Mouse (Mus musculus) hindbrain, embryonic 13.5 days (tissue): ENCODE data around the gene Arhgap35. TPM values are rescaled to one million over a fixed set of nuclear protein-coding genes. Genes with fewer than 3 reads are reported as not detected.
"Not testable (repeated sequence)": the region's sequence is repeated elsewhere in the genome, so short reads cannot be mapped to it uniquely, and the experiment has no call there.

ENCODE experiments used
- ATAC-seq: fragments of 200-750 bp; cut with Nextera tagmentation; 2 replicates; pipeline ENCODE4 v1.8.0; 2017; ENCODE audit warnings: moderate TSS enrichment; ENCODE audit not compliant: low FRiP score
- H3K27ac ChIP-seq: fragments of 300-500 bp; sonication (generic); 2 replicates; pipeline ENCODE4 v1.5.1; 2015; ENCODE audit warnings: inconsistent platforms, mild to moderate bottlenecking, moderate library complexity
- H3K27me3 ChIP-seq: fragments of 300-500 bp; sonication (generic); 2 replicates; pipeline ENCODE4 v1.6.1; 2015; ENCODE audit warnings: mild to moderate bottlenecking, inconsistent platforms
- H3K36me3 ChIP-seq: fragments of 300-500 bp; sonication (generic); 2 replicates; pipeline ENCODE4 v1.6.1; 2015; ENCODE audit warnings: mild to moderate bottlenecking, inconsistent platforms
- H3K4me1 ChIP-seq: fragments of 300-500 bp; sonication (generic); replicated peaks from 2 replicates; pipeline ENCODE4 v1.6.1; 2015; ENCODE audit warnings: inconsistent platforms
- H3K4me2 ChIP-seq: fragments of 300-500 bp; sonication (generic); 2 replicates; pipeline ENCODE4 v1.6.1; 2015; ENCODE audit warnings: inconsistent platforms, mild to moderate bottlenecking, moderate library complexity
- H3K4me3 ChIP-seq: fragments of 300-500 bp; sonication (generic); 2 replicates; pipeline ENCODE4 v1.5.1; 2015; ENCODE audit warnings: mild to moderate bottlenecking, inconsistent platforms
- H3K9ac ChIP-seq: fragments of 300-500 bp; sonication (generic); 2 replicates; pipeline ENCODE4 v1.6.1; 2015; ENCODE audit warnings: mild to moderate bottlenecking, inconsistent platforms
- H3K9me3 ChIP-seq: fragments of 300-500 bp; sonication (generic); 2 replicates; pipeline ENCODE4 v1.6.1; 2016; ENCODE audit warnings: inconsistent platforms
- WGBS: fragments of 180-500 bp; shearing (Covaris S2); methylation state at CpG from one replicate; pipeline ENCODE4 v1.1.7; 2015; 5-methylcytosine and 5-hydroxymethylcytosine counted together
- polyA plus RNA-seq: library from polyadenylated mRNA; unstranded; fragments of >200 nt; fragmentation: Nextera tagmentation; extraction: Ambion mirVana; gene quantifications from 2 replicates; pipeline ENCODE4 v1.2.1, GENCODE M21; 2015

Arhgap35 gene
- polyA plus RNA-seq, 1 experiment from 2014 or later, result 30.7 TPM

DNA sequence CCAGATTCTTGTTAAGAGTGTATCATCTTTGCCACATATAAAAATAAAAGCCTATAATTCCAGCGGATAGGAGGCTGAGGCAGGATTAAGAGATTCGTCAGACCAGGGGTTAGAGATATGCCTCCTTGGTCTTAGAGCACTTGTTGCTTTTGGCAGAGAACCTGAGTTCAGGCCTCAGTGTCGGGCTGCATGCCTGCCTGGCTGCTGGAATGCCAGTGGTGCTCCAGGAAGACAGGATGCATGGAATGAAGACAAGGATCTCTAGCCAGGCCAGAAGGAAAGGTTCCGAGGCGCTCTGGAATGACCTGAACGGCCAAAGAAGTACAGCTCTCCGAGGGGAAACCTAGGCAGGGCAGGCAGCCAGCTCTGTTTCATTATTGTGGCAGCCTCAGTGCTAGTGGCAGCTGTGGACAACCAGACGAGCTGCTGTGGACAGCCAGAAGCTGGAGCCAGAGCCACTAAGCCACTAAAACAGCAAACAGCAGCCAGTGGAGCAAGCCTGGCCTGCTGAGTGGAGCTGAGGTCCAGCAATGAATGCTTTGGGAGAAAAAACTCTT lies 6.4 kb upstream of the Arhgap35 start:
- Histone ChIP-seq H3K4me3 (no peak overlapping the region), H3K27me3 (peaks cover 11% of the 10 kb centered on the region), H3K9ac (no peak overlapping the region), H3K27ac (no peak overlapping the region), H3K4me2 (no peak overlapping the region), H3K36me3 (no peaks in the 10 kb centered on the region), H3K4me1 (peaks cover 13% of the 10 kb centered on the region), H3K9me3 (no peaks in the 10 kb centered on the region)
- no peak for ATAC-seq
- 84% methylated on average over 8 of the region's 8 CpGs for WGBS

DNA sequence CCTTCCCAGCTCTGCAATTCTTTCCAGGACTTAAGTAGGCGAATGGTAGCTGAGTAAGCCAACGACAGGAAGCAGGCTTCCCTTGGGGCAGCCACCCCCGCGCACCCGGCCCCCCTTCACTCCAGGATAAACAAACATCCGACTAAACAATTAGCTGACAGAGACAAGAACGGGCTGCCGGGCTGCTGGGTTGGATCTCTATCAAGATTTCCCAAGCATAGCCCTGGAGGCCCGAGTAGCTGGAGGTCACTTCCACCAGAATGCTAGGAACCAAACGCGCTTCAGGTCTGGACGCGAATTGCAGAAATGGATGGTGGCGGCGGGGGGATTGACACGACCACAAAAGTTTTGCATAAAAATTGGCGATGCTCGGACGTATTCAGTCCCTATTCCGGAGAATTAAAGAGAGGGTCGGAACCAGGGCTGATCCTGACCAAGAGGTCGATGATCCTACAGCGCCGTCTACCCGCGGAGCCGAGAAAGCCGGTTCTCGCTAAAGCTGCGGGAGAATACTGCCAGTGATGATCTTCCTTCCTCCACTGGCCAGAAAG lies 3.9 kb upstream of the Arhgap35 start:
- ATAC-seq, result no peak
- no peaks in the 10 kb centered on the region for H3K36me3 ChIP-seq
- peaks cover 20% of the 10 kb centered on the region for H3K4me1 ChIP-seq
- H3K4me2 ChIP-seq, result peak overlapping the region; percentile 46
- no peak overlapping the region; the same call in 1 of the 2 replicates for H3K27ac ChIP-seq
- H3K4me3 ChIP-seq, result peak overlapping the region; percentile 27
- peak overlapping the region; percentile 51; the same call in 1 of the 2 replicates for H3K9ac ChIP-seq
- H3K27me3 ChIP-seq, result peaks cover 11% of the 10 kb centered on the region
- H3K9me3 ChIP-seq, result no peaks in the 10 kb centered on the region
- WGBS, result 1% methylated on average over 30 of the region's 30 CpGs

DNA sequence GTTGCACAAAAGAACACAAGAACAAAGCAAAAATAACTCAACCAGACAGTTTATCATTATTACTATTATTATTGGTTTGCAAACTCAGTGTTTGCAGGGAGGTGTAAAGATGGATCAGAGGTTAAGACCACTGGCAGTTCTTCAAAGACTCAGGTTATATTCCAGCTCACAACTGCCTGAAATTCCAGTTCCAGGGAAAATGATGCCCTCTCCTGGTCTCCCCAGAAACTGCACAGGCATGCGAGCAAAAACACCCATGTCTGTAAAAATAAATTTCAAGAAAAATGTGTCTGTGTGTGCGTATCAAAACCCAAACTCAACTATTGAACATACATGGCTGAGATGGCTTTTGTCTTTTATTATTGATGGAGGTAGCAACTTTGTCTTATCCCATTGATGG lies 2.3 kb upstream of the Arhgap35 start:
- peaks cover 11% of the 10 kb centered on the region for H3K27me3 ChIP-seq
- H3K9me3 ChIP-seq, result no peaks in the 10 kb centered on the region
- no peak overlapping the region for H3K27ac ChIP-seq
- no peaks in the 10 kb centered on the region for H3K36me3 ChIP-seq
- H3K4me2 ChIP-seq, result no peak overlapping the region
- H3K4me1 ChIP-seq, result peaks cover 35% of the 10 kb centered on the region
- H3K4me3 ChIP-seq, result no peak overlapping the region
- no peak for ATAC-seq
- 12% methylated on average over 2 of the region's 2 CpGs for WGBS
- no peak overlapping the region for H3K9ac ChIP-seq

DNA sequence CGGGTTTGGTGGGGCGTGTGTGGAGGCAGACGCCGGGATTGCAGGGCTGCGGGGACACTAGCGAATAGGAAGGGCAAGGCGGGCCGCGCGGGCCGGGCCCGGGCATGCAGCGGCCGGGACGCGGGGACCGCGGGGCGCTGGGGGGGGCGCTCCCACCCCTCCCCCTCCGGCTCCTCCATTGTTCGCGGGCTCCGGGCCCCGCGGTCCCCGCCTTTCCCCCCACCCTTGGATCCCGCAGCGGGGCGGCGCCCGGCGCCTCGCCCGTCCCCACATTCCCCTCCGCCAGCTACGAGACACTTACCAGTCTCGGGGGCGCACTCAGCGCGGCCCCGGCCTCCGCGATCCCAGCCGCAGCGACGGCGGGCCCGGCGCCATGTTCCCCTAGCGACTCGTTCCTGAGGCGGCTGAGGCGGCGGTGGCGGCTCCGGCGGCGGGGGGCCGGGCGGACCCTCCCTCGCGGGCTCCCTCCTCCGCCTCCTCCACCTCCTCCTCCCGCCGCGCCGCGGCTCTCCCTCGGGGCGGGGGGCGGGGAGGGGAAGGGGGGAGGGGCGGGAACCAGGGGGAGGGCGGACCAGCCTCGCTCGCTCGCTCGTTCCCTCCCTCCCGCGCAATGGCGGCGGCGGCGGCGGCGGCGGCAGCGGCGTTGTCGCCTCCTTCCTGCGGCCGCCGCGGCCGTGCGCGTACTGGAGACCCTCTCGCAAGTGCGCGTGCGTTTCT lies 464 bp downstream of the Arhgap35 start:
- H3K9me3 ChIP-seq, result no peaks in the 10 kb centered on the region
- no peaks in the 10 kb centered on the region for H3K36me3 ChIP-seq
- H3K27me3 ChIP-seq, result peaks cover 5% of the 10 kb centered on the region
- peaks cover 61% of the 10 kb centered on the region for H3K4me1 ChIP-seq
- peak overlapping the region; percentile 100 for H3K27ac ChIP-seq
- peak; percentile 9 for ATAC-seq
- peak overlapping the region; percentile 82 for H3K4me3 ChIP-seq
- WGBS, result 1% methylated on average over 33 of the region's 101 CpGs
- H3K4me2 ChIP-seq, result peak overlapping the region; percentile 95
- H3K9ac ChIP-seq, result peak overlapping the region; percentile 97

DNA sequence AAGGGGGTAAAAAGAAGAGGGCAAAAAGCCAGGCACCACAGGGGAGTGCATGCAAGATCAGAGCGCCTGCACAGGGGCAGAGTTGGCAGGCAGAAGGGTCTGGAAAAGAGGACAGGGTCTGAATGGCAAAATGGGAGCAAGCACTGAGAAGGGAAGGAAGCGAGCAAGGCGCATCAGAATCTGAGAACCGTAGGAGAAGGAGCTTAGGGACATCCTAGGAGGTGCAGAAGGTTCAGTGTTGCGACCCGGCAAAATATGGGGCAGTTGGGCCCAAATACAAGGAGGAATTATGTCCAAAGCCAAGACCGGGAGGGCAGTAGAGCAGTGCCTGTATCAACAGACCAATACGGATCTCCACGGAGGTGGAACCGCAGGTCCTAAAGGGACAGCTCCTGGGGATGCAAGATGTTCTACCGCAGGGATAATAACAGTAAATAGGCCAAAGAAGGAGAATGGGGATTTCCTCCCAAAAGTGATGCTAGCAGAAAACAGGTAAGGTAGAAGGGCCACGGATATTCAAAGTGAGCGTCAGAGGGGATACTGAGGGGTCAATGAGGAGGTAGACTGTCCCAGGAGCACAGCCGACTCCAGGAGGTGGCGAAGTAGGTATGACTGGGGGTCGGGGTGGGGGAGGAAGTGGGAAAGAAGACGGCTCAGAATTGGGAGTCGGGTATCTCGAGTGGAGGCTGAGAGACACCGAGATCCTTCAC lies 1.2 kb downstream of the Arhgap35 start:
- ATAC-seq, result no peak
- H3K9me3 ChIP-seq, result no peaks in the 10 kb centered on the region
- H3K4me1 ChIP-seq, result peaks cover 59% of the 10 kb centered on the region
- H3K4me2 ChIP-seq, result peak overlapping the region; percentile 95
- H3K27ac ChIP-seq, result peak overlapping the region; percentile 100
- 3% methylated on average over 20 of the region's 20 CpGs for WGBS
- H3K27me3 ChIP-seq, result peaks cover 5% of the 10 kb centered on the region
- peak overlapping the region; percentile 97 for H3K9ac ChIP-seq
- H3K4me3 ChIP-seq, result peak overlapping the region; percentile 82
- no peaks in the 10 kb centered on the region for H3K36me3 ChIP-seq

DNA sequence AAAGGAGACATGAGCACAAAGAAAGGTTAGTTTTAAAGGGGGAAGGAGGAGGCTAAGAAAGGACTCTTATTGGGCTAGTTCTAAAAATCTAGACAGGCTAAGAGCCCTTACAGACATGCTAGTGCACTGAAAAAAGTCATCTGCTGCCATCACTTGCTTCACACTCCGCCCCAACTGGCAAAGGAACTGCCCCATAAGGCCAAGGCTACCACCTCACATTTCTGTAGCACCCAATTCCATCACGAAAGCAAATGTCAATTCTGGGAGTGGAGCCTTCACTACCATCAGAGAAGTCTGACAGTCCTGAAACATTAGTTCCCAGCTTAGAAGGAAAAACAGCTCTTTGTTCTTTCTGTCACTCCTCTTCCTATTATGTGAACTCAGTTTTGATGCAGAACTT lies 4.4 kb downstream of the Arhgap35 start:
- peak overlapping the region; percentile 8; the same call in 1 of the 2 replicates for H3K27ac ChIP-seq
- no peak overlapping the region for H3K4me3 ChIP-seq
- H3K4me1 ChIP-seq, result peaks cover 47% of the 10 kb centered on the region
- no peaks in the 10 kb centered on the region for H3K36me3 ChIP-seq
- H3K9ac ChIP-seq, result peak overlapping the region; percentile 10
- WGBS, result 90% methylated on average over 2 of the region's 2 CpGs
- peak overlapping the region; percentile 95 for H3K4me2 ChIP-seq
- no peaks in the 10 kb centered on the region for H3K9me3 ChIP-seq
- no peaks in the 10 kb centered on the region for H3K27me3 ChIP-seq
- no peak for ATAC-seq

DNA sequence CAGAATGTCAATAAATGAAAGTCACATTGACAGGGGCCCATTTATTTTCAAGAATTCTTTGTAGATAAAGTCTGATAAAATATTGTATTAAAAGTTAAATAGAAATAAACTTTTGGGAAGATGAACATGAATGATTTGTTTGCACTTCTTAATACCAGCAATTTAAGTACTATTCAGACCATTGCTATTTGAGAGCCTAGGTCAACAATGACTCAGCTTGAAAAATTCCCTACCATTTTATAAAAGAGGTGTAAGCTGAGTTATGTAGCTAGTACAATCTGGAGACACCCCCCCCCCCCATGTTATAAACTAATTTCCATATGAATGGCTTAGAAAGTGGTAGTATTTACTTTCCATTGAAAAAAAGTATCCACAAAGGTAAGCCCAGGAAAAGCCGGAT lies 5.8 kb downstream of the Arhgap35 start:
- H3K36me3 ChIP-seq, result no peaks in the 10 kb centered on the region
- WGBS, result 79% methylated on average over 1 of the region's 1 CpGs
- no peak overlapping the region for H3K4me2 ChIP-seq
- H3K4me3 ChIP-seq, result no peak overlapping the region
- H3K27me3 ChIP-seq, result no peaks in the 10 kb centered on the region
- no peaks in the 10 kb centered on the region for H3K9me3 ChIP-seq
- H3K9ac ChIP-seq, result no peak overlapping the region
- ATAC-seq, result no peak
- H3K4me1 ChIP-seq, result peaks cover 47% of the 10 kb centered on the region
- H3K27ac ChIP-seq, result no peak overlapping the region

DNA sequence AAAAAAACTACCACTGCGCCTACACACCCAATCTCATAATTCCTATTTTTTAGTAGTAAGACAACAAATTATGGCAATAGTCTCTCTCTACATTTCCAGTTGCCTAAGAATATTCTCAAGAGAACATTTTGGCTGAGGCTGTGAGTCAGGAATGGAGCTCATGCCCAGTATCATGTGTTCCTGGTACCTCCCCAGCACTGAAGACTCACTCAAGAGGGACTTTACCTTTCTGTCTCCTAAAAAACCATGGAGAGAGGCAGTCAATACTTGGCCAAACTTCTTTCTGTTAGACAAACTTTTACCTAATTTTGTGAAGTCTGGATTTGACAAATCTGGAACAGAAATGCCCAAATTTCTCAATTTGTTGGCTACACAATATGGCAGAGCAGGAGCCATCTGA lies 6.7 kb downstream of the Arhgap35 start:
- no peak overlapping the region for H3K9ac ChIP-seq
- H3K27me3 ChIP-seq, result no peaks in the 10 kb centered on the region
- no peak overlapping the region for H3K27ac ChIP-seq
- no peak overlapping the region for H3K4me3 ChIP-seq
- no peaks in the 10 kb centered on the region for H3K9me3 ChIP-seq
- H3K4me1 ChIP-seq, result peaks cover 43% of the 10 kb centered on the region
- no peaks in the 10 kb centered on the region for H3K36me3 ChIP-seq
- ATAC-seq, result no peak
- WGBS, result 98% methylated on average over 1 of the region's 1 CpGs
- no peak overlapping the region for H3K4me2 ChIP-seq

DNA sequence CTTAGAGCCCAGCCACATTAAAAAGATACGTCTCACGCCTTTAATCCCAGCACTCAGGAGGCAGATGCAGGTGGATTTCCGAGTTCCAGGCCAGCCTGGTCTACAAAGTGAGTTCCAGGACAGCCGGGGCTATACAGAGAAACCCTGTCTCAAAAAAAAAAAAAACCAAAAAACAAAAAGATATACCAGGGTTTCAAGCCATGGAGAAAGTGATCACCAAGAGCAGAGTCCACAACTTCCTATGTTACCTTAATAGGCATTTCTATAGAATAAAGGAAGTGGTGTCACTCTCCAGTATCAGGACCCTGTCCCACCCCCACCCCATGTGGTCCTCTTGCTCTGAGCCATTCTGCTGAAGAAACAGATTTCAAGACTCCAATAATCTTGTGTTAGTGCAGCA lies 8.0 kb downstream of the Arhgap35 start:
- not testable (repeated sequence) for ATAC-seq
- 89% methylated on average over 4 of the region's 4 CpGs for WGBS

DNA sequence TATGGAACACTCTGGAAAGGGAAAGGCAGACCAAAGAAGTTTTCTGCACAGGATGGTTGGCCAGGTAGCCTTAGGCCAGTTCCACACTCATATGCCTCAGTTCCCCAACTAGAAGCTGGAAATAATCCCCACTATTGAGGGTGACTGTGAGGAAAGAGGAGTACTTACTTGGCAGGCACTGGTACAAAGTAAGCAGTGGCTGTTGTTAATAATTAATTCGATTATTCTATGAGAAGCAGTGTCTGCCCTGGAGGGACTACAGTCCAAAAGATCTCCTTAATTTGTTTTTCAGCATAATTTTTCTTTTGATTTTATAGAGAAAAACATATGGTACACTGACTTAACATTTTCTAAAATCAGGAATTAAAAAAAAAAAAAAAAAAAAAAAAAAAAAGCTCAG lies 10.7 kb downstream of the Arhgap35 start:
- H3K9ac ChIP-seq, result no peak overlapping the region
- no peaks in the 10 kb centered on the region for H3K27me3 ChIP-seq
- H3K4me1 ChIP-seq, result peaks cover 15% of the 10 kb centered on the region
- WGBS, result 100% methylated on average over 1 of the region's 1 CpGs
- no peak overlapping the region for H3K4me2 ChIP-seq
- no peak overlapping the region for H3K4me3 ChIP-seq
- no peak for ATAC-seq
- no peak overlapping the region for H3K27ac ChIP-seq
- no peaks in the 10 kb centered on the region for H3K36me3 ChIP-seq
- H3K9me3 ChIP-seq, result no peaks in the 10 kb centered on the region

More for the DNA sequence above, 8.0 kb downstream of the Arhgap35 start:
- H3K4me2 ChIP-seq, H3K27me3 ChIP-seq, H3K4me3 ChIP-seq, H3K27ac ChIP-seq, H3K9ac ChIP-seq, H3K9me3 ChIP-seq, H3K36me3 ChIP-seq: not testable (repeated sequence)
- peaks cover 34% of the 10 kb centered on the region for H3K4me1 ChIP-seq

DNA sequence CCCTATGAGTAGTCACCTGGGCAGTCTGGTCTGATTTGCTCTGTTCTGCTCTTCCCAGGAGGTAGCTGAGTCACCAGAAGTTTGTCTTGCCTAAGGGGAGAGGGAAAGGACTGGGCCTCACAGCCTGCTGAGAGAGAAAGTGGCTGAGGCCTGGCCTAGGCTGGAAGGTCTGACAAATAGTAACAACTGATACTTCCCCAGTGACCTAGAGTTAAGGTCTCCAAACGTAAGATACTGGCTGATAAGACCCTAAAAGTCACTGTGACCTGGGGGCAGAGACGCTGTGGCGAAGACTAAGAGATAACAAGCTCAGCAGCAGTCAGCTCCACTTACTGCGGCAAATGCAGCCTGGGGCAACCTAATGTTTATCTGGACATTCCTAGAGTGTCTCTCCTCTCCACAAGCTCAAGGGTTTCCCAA lies 13.1 kb downstream of the Arhgap35 start:
- H3K27me3 ChIP-seq, result no peaks in the 10 kb centered on the region
- no peaks in the 10 kb centered on the region for H3K36me3 ChIP-seq
- H3K27ac ChIP-seq, result no peak overlapping the region
- peaks cover 16% of the 10 kb centered on the region for H3K4me1 ChIP-seq
- no peak overlapping the region for H3K9ac ChIP-seq
- 70% methylated on average over 4 of the region's 4 CpGs for WGBS
- no peak for ATAC-seq
- no peak overlapping the region for H3K4me3 ChIP-seq
- no peaks in the 10 kb centered on the region for H3K9me3 ChIP-seq
- no peak overlapping the region for H3K4me2 ChIP-seq

DNA sequence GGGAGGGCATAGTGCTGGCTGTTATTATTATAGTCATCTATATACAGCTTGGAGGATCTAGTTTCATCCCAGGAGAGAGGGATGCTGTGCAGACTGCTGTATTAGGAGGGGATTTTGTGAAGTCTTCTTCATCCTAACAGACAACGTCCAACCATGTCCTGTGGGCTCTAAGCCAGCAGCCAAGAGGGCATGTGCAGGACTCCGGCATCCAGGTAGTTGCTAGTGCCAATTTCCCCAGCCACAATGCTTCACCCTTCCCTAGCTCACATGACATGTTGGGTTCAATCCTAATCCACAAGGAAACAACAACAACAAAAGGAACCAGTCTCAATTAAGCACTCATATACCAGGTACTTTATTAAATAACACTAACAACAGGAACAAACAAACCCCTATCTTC lies 15.8 kb downstream of the Arhgap35 start:
- H3K9ac ChIP-seq, result no peak overlapping the region
- 86% methylated on average over 2 of the region's 2 CpGs for WGBS

More for the DNA sequence above, 15.8 kb downstream of the Arhgap35 start:
- ATAC-seq, result no peak
- Histone ChIP-seq H3K4me1 (peaks cover 16% of the 10 kb centered on the region), H3K27me3 (no peaks in the 10 kb centered on the region), H3K27ac (no peak overlapping the region), H3K36me3 (no peaks in the 10 kb centered on the region; the same call in 1 of the 2 replicates), H3K4me2 (no peak overlapping the region), H3K9me3 (no peaks in the 10 kb centered on the region), H3K4me3 (no peak overlapping the region)
